Mouse (Mus musculus): ENCODE results near the gene Gys1. TPM values are rescaled to one million over a fixed set of nuclear protein-coding genes. Genes with fewer than 3 reads are reported as not detected.

Gene Gys1
- polyA plus RNA-seq (2017; shearing (Covaris generic)): 10 to 100 TPM in 1 of 2 experiments, 1 to 10 TPM in 1; 9.2 to 18.2 TPM

- peak; percentile 96 for ATAC-seq
These were observed at the start of gene Gys1 for GRCm38 (mm10) chr7:45434203-45435015. TSS of gene Gys1 (plus strand) at chr7:45434844.

GRCm38 (mm10) chr7:45386077-45386476, 48.6 kb upstream of the Gys1 start:
- ATAC-seq: no peak

GRCm38 (mm10) chr7:45395129-45395541, 39.5 kb upstream of the Gys1 start:
- ATAC-seq: peak; percentile 60

- ATAC-seq: peak; percentile 93
These were observed 38.9 kb upstream of the Gys1 start, which contains the start of gene Snrnp70 for GRCm38 (mm10) chr7:45395578-45396336. TSS of gene Snrnp70 (minus strand) at chr7:45395742.

- ATAC-seq: peak; percentile 40
These were observed 38.3 kb upstream of the Gys1 start for GRCm38 (mm10) chr7:45396337-45396775.

GRCm38 (mm10) chr7:45396787-45397186, 37.9 kb upstream of the Gys1 start:
- ATAC-seq: no peak

- ATAC-seq: no peak
These were observed 33.0 kb upstream of the Gys1 start for GRCm38 (mm10) chr7:45401521-45402085.

GRCm38 (mm10) chr7:45403532-45404261, 30.9 kb upstream of the Gys1 start:
- ATAC-seq: peak; percentile 80

- peak; percentile 71 for ATAC-seq
These were observed 29.3 kb upstream of the Gys1 start, which contains the start of gene Kcna7 for GRCm38 (mm10) chr7:45405091-45406075. TSS of gene Kcna7 (plus strand) at chr7:45405653.

GRCm38 (mm10) chr7:45406157-45407156, 28.2 kb upstream of the Gys1 start:
- ATAC-seq: no peak

GRCm38 (mm10) chr7:45407836-45408235, 26.8 kb upstream of the Gys1 start:
- no peak for ATAC-seq

- no peak for ATAC-seq
These were observed 26.3 kb upstream of the Gys1 start for GRCm38 (mm10) chr7:45408351-45408750.

GRCm38 (mm10) chr7:45408949-45409348, 25.7 kb upstream of the Gys1 start:
- ATAC-seq: no peak

- ATAC-seq: no peak
These were observed 25.0 kb upstream of the Gys1 start for GRCm38 (mm10) chr7:45409497-45410163.

- ATAC-seq: no peak
These were observed 22.2 kb upstream of the Gys1 start for GRCm38 (mm10) chr7:45412421-45412820.

GRCm38 (mm10) chr7:45413113-45413863, 21.4 kb upstream of the Gys1 start, which contains the start of gene Ntf5:
TSS of gene Ntf5 (plus strand) at chr7:45413695.
- ATAC-seq: no peak

GRCm38 (mm10) chr7:45413864-45414739, 20.5 kb upstream of the Gys1 start:
- peak; percentile 15 for ATAC-seq

Data from CD4-positive, CD25-positive, alpha-beta regulatory T cell, adult 4 months (primary cell).